Mouse (Mus musculus) small intestine, adult 10 weeks (tissue): ENCODE data around the gene Olfr1122. TPM values are rescaled to one million over a fixed set of nuclear protein-coding genes. Genes with fewer than 3 reads are reported as not detected.

ENCODE experiments used
- polyA plus RNA-seq: library from polyadenylated mRNA; stranded (reverse); fragments of 350-450 nt; fragmentation: Illumina TruSeq; extraction: RNeasy Lipid Tissue Mini Kit (QIAGEN cat#74804); gene quantifications from one replicate; pipeline ENCODE4 v1.2.3, GENCODE M21; 2014; ENCODE audit warnings: low replicate concordance

The Olfr1122 gene
- polyA plus RNA-seq, result not detected

DNA sequence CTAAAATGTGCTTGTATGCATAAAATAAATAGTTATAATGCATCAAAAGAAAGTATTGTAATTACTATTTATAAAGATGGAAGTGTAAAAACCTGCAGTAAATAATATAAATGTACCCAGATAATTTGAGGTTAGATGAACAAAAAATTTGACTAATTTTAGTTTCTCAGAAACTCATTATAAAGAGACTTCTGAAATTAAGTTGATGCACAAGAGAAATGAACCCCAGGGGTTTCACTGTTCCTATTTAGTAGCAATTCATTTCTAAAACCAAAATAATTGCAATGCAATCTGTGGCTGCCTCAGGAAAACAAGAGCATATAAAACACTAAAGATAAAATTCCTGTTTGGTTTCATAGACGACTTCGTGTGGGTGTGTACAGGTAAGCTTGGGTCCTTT is at the start of gene Olfr1122:
Gene Olfr1122, plus strand, starts transcription at position 301 of the 400 bp plus-strand sequence.

DNA sequence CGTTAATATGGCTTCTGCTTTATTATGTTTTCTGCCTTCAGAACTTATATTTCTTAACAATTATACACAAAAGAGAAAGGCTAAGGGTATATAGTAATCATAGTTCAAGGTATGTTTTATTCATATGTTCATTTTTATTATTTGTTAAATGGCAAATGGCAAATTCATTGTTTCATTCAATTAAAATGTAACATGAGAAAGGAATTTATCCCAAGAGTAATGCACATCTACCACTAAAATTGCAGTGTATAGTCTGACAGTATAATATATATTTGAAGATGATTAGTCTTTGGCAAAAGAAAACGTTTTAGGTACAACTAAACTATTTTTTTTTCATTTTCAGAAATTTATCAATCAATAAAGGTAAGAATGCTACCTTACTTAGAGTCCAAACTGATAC is 31.1 kb upstream of the Olfr1122 start, which contains the start of gene Olfr1120:
Gene Olfr1120, plus strand, starts transcription at position 301 of the 400 bp plus-strand sequence.

DNA sequence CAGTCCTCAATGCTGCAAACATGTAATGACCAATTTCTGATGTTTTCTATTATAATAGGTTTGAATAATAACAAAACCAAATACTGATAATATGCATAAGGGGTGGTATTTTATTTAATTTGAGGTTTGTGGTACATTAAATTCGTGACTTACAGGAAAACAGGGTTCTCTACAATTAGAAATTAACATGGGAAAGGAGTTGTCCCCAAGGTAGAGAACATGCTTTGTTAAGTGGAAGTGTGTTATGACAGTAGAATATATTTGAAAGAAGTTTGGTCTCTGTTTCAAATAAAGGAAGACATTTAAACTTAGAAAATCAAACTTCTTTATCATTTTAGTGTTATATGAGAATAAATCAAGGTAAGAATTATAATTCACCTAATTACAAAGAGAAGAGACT is 16.1 kb upstream of the Olfr1122 start, which contains the start of gene Olfr1121:
Gene Olfr1121, plus strand, starts transcription at position 301 of the 400 bp plus-strand sequence.

DNA sequence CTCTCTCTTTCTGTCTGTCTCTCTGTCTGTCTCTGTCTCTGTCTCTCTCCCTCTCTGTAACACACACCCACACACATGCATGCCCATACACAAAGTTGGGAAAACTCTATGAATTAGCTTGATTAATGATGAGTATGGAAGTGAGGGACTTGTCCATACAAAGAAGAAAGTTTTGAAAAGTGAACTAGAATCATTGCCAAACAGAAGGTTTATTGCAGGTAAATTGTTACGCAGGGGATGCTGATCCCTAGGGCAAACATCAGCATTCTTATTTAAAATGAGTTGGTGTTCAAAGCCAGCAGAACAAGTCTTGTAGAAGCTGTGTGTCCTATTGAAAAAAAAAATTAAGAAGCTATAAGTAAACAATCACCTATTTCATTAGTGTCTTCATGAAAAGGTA is 30.7 kb downstream of the Olfr1122 start, which contains the start of gene Olfr1123:
Gene Olfr1123, plus strand, starts transcription at position 301 of the 400 bp plus-strand sequence.

DNA sequence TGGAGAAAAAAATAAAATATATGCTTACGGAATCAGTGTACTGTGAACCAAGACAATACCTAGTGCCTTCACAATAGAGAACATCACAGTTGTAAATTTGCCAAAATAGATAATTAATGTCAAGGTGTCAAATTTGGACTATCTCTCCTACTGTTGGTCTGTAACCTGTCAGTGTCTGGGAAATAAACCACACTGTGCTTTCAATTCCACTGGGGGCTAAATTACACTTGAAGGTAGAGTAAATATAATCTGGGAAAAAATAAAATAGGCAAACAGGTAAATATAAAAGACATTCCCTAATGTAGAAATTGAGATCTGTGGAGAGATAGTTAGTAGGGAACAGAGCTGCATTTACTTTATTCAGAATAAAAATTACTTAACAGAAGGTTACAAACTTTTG is 44.3 kb downstream of the Olfr1122 start, which contains the start of gene Olfr1124:
Gene Olfr1124, plus strand, starts transcription at position 301 of the 400 bp plus-strand sequence.

Other genes starting within 250 kb of the Olfr1122 start
- not detected for gene Olfr1110, start 245.5 kb upstream of the Olfr1122 start, polyA plus RNA-seq
- not detected for gene Olfr1111, start 233.2 kb upstream of the Olfr1122 start, polyA plus RNA-seq
- gene Olfr1112, start 198.1 kb upstream of the Olfr1122 start, polyA plus RNA-seq, result not detected
- not detected for gene Olfr1113, start 176.9 kb upstream of the Olfr1122 start, polyA plus RNA-seq
- gene Olfr1115, start 137.8 kb upstream of the Olfr1122 start, polyA plus RNA-seq, result not detected
- gene Olfr1116, start 118.3 kb upstream of the Olfr1122 start, polyA plus RNA-seq, result not detected
- not detected for gene Olfr1118, start 78.3 kb upstream of the Olfr1122 start, polyA plus RNA-seq
- gene Olfr1120, start 31.0 kb upstream of the Olfr1122 start, polyA plus RNA-seq, result not detected
- not detected for gene Olfr1121, start 16.0 kb upstream of the Olfr1122 start, polyA plus RNA-seq
- not detected for gene Olfr1123, start 30.8 kb downstream of the Olfr1122 start, polyA plus RNA-seq
- not detected for gene Olfr1124, start 44.4 kb downstream of the Olfr1122 start, polyA plus RNA-seq
- gene Olfr1126, start 68.1 kb downstream of the Olfr1122 start, polyA plus RNA-seq, result not detected
- gene Pramel7, start 111.2 kb downstream of the Olfr1122 start, polyA plus RNA-seq, result not detected
- gene Pramel6, start 120.7 kb downstream of the Olfr1122 start, polyA plus RNA-seq, result not detected
- gene Olfr153, start 145.9 kb downstream of the Olfr1122 start, polyA plus RNA-seq, result not detected
- not detected for gene Olfr1128, start 159.7 kb downstream of the Olfr1122 start, polyA plus RNA-seq
- not detected for gene Olfr1129, start 188.1 kb downstream of the Olfr1122 start, polyA plus RNA-seq
- gene Olfr1130, start 220.4 kb downstream of the Olfr1122 start, polyA plus RNA-seq, result not detected
- not detected for gene Olfr1131, start 241.3 kb downstream of the Olfr1122 start, polyA plus RNA-seq